Mouse (Mus musculus) layer of hippocampus, postnatal 14 days (tissue): Measurements from ENCODE around the gene Ptn. TPM values are rescaled to one million over a fixed set of nuclear protein-coding genes. Genes with fewer than 3 reads are reported as not detected.
A peak's percentile ranks its signal among the peaks of the same experiment; 100 is the strongest.
"Not testable (repeated sequence)": the region's sequence is repeated elsewhere in the genome, so short reads cannot be mapped to it uniquely, and the experiment has no call there.

Experiments
- DNase-seq, 2 experiments: peaks; one replicate each; pipeline ENCODE4 v3.0.0; 2021 to 2022; ENCODE audit warnings: low spot score in 2 of 2, mixed read lengths in 1 of 2
- total RNA-seq, 2 experiments: library from RNA; stranded (reverse); gene quantifications; 2 replicates each; pipeline ENCODE4 v1.2.3; 2021

The Ptn gene
- total RNA-seq, 2 experiments from 2014 or later, result 358 to 368 TPM

GRCm38 (mm10) chr6:36772541-36772940 is 37.5 kb downstream of the Ptn start:
- DNase-seq, result no peak

GRCm38 (mm10) chr6:36769012-36769411 is 41.0 kb downstream of the Ptn start:
- DNase-seq, result no peak

- DNase-seq, result no peak
Measured at GRCm38 (mm10) chr6:36766941-36767340, 43.1 kb downstream of the Ptn start.

- peak in 1 of 2 experiments; percentile 63 for DNase-seq
Measured at GRCm38 (mm10) chr6:36755001-36755885, 54.8 kb downstream of the Ptn start.

- peak in 1 of 2 experiments; percentile 26 for DNase-seq
Measured at GRCm38 (mm10) chr6:36752887-36753286, 57.1 kb downstream of the Ptn start.

- DNase-seq, result no peak
Measured at GRCm38 (mm10) chr6:36739811-36740210, 70.2 kb downstream of the Ptn start.

DNA sequence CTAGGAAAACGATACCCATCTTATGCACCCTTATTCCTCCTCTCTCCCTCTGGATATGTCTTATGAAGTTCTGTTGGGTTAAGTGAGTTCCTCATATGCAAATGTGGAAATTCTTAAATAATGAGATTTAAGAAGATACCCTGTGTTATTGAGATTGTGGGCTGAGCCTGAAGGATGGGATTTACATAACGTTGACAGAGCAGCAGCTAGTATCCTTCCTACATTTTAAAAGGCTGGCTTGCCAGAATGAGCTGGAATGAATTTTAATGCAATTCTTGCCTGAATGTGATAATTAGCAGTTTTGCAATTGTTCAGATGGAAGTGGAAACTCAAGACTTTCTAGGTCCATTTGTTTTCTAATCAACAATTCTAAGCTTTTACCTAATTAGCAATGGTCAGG is 73.3 kb downstream of the Ptn start:
- DNase-seq, result peak in 1 of 2 experiments; percentile 26

- not testable (repeated sequence) for DNase-seq
Measured at GRCm38 (mm10) chr6:36735622-36736021, 74.4 kb downstream of the Ptn start.

DNA sequence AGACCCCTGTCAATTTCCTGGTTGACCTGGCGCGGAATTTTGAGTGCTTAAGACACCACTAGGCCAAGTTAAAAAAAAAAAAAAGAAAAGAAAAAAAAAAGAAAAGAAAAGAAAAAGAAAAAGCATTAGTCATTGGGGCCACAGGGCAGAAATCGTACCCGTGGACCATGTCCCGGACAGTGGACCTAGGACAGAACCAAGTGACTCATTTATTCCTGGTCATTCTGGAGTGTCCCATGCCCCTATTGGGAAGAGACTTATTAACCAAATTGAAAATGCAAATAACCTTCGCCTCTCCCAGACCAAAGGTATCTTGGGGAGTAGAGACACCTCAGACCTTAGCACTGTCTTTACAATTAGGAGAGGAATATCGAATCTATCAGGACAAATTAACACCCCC is 80.2 kb downstream of the Ptn start:
- not testable (repeated sequence) for DNase-seq

GRCm38 (mm10) chr6:36728079-36728478 is 81.9 kb downstream of the Ptn start:
- DNase-seq, result no peak

DNA sequence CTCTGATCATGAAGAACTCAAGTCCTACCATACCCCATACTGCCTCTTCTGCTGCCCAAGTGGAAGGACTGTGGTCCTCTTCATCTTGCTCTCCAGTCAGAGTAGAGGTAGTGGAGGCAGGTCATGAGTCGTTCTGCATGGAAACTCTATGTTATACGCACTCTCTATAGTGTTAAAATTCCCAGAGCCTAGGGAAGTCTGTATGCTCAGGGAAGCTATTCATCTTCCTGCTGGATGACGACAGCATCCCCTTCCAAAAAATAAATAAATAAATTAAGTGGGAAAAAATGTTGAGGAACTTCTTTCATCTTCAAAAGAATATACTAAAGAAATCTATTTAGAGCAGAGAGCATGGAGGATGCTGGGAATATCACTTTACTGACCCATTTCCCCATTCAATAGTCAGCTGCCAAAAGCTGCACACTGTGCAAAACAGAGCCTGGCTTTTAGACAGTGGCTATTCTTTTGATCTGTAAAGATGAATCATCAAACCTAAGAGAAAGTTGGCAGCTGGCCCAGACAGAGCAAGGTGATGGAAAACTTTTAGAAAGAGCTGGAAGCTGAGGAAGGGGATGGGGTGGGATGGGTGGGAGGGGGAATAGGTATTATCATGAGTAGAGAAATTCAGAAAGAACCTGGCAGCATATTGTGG is 84.4 kb downstream of the Ptn start:
- DNase-seq, result no peak

DNA sequence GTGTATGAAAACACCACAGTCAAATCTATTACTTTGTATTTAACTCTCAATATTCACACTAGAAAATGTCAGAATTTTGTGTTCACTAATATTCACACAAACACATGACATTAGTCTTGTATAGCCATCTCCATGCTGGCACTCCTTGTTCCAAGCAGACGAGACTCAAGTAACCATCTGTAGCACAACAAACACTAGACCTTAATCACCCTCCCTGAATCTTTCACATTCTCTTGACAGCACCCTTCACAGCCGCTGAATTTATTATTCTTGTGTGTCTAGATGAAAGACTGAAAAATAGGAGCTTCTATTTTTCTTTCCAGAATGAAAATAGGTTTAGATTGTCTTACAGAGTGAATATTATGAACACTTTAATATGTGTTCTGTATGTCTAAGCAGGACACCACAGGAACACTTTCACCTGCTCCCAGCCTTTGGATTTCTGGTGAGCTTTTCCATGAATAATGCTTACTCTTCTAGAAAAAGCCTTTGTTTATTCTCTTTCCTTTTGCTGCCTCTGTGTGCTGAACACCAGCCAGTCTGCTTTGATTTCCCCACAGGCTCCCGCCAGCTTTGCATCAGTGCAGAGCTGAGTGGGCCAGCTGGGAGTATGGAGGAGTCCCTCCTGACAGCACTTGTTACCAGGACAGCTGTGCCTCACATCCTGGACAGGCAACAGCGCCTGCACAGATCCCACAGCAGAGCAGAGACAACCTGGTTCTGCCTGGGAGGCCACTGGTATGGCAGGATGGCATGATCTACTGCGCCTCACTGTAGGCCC is 87.1 kb downstream of the Ptn start:
- DNase-seq, result peak; percentile 46 to 60

GRCm38 (mm10) chr6:36713329-36713728 is 96.7 kb downstream of the Ptn start:
- no peak for DNase-seq

DNA sequence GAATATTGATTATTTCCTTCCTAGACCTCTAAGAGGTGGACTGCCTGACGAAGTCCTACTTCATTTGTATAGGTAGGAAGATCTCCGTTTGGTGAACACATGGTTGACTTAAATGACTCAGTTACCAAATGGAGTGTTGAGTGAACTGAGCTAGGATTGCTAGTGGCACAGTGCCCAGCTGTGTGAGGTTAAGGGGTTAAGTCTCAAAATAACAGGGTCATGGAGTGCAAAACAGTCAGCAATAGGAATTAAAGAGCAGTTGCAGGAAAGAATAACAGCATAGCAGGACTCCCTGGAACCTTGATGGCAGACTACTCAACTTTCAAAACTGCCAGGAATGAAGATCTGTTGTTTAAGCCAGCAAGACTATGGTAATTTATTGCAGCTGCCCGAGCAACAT is 114.5 kb downstream of the Ptn start:
- DNase-seq, result no peak

DNA sequence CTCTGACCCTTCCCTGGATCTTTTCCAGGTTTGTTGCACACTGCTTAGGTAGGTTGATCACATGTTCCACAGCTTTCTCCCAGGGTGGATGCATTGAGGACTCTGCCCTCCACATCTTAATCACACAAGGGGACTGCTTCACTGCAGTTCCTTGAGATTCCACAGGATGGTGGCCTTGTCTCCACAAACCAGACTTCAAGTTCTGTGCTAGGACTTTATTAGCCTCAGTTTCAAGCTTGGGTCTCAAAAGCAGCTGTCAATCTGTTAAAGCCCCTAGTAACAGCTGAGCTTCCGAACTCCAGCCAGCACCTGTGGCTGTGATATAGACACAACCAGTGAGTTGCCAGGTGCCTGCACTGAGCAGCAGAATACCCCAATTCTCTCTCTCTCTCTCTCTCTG is 118.5 kb downstream of the Ptn start:
- DNase-seq, result peak; percentile 50 to 74

GRCm38 (mm10) chr6:36690941-36691340 is 119.1 kb downstream of the Ptn start:
- DNase-seq, result peak in 1 of 2 experiments; percentile 44

- no peak for DNase-seq
Measured at GRCm38 (mm10) chr6:36676710-36677691, 133.0 kb downstream of the Ptn start.

DNA sequence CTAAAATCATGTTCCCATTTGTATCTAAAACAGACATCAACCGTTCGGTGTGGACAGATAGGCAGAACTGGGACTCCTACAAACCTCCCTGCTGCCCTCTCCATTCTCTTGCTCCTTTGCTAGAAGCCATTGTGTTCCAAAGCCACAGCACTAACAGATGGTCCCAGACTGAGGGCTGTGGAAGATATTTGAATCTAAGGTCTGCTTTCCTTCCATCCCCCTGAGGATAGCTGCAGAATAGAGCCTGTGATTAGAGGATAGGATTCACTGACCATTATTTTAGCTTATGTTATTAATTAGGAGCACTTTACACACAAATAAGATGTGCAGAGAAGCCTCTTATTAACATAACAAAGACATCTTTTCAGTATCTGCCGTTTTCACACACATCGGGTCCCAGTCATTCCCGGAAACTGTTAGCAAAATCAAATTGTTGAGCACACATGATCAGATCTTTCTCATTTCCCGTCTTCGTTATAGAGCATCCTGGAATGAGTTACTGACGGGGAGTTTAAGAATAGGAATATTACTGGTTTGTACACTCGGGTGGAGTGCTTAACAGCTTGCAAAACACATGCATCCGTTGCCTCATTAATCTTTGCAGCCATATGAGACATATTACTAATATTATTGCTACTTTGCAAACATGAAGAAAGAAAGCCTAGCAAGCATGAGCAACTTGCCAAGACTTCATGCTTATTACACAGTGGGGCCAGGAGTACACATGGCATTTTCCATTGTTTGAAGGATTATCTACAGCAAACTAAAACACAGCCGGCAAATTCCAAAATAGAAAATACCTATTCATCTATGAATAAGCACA is 137.4 kb downstream of the Ptn start:
- DNase-seq, result peak in 1 of 2 experiments; percentile 7

DNA sequence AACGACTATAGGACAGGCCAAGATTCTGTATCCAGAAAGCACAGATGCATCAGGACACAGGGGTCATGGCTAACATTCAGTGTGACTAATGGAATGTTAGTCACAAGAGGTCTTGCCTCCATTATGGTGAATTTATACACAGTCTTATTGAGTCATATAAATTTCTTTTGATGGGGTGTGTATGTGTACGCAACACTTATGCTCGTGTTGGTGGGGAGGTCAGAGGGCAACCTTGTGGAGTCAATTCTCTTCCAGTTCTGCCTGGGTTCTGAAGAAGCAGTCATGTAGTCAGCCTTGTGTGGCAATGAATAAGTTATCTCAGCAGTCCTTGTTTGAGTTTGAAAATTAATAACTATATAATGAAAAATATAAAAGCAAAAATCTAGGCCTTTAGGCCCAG is 138.7 kb downstream of the Ptn start:
- no peak for DNase-seq
